Mouse (Mus musculus) hindbrain, postnatal 0 days (tissue): ENCODE measurements at regions not wholly inside any gene's neighbourhood (a gene's known extent, or its start where the extent isn't known, plus 50 kb on each side); places are given as distances from the start of the nearest gene placed in this dataset.
A peak's percentile ranks its signal among the peaks of the same experiment; 100 is the strongest.

ENCODE experiments used
- ATAC-seq: fragments of 200-750 bp; cut with Nextera tagmentation; 2 replicates; pipeline ENCODE4 v1.8.0; 2017; ENCODE audit warnings: mild to moderate bottlenecking, moderate TSS enrichment, moderate library complexity
- DNase-seq: peaks from one replicate; pipeline ENCODE4 v3.0.0-alpha.2; 2015; ENCODE audit warnings: low spot score
- H3K27ac ChIP-seq: fragments of 300-500 bp; sonication (generic); 2 replicates; pipeline ENCODE4 v1.5.1; 2014; ENCODE audit warnings: mild to moderate bottlenecking
- H3K27me3 ChIP-seq: fragments of 300-500 bp; sonication (generic); 2 replicates; pipeline ENCODE4 v1.6.1; 2014; ENCODE audit warnings: low read length, mixed read lengths; ENCODE audit not compliant: insufficient read depth
- H3K36me3 ChIP-seq: fragments of 300-500 bp; sonication (generic); 2 replicates; pipeline ENCODE4 v1.6.1; 2014; ENCODE audit warnings: low read length, mixed read lengths; ENCODE audit not compliant: insufficient read depth
- H3K4me1 ChIP-seq: fragments of 300-500 bp; sonication (generic); 2 replicates; pipeline ENCODE4 v1.6.1; 2014; ENCODE audit warnings: antibody characterized with exemption, low read length, mixed read lengths; ENCODE audit not compliant: insufficient read depth
- H3K4me2 ChIP-seq: fragments of 300-500 bp; sonication (generic); 2 replicates; pipeline ENCODE4 v1.6.1; 2014; ENCODE audit warnings: low read depth, mild to moderate bottlenecking, low read length, moderate library complexity, mixed read lengths
- H3K4me3 ChIP-seq: fragments of 300-500 bp; sonication (generic); 2 replicates; pipeline ENCODE4 v1.5.1; 2014; ENCODE audit warnings: low read length
- H3K9ac ChIP-seq: fragments of 300-500 bp; sonication (generic); replicated peaks from 2 replicates; pipeline ENCODE4 v1.6.1; 2014; ENCODE audit warnings: mild to moderate bottlenecking, low read length, moderate library complexity, mixed read lengths
- H3K9me3 ChIP-seq: fragments of 300-500 bp; sonication (generic); 2 replicates; pipeline ENCODE4 v1.6.1; 2016; ENCODE audit warnings: low read length, mixed read lengths
- CTCF ChIP-seq: IDR thresholded peaks from 2 replicates; pipeline ENCODE4 v1.5.1; 2016; ENCODE audit warnings: antibody characterized with exemption, control low read depth, low read depth
- WGBS: fragments of 180-500 bp; shearing (Covaris S2); extraction: QIAGEN DNeasy Blood & Tissue Kit; methylation state at CpG from one replicate; pipeline ENCODE4 v1.1.7; 2014; 5-methylcytosine and 5-hydroxymethylcytosine counted together

DNA sequence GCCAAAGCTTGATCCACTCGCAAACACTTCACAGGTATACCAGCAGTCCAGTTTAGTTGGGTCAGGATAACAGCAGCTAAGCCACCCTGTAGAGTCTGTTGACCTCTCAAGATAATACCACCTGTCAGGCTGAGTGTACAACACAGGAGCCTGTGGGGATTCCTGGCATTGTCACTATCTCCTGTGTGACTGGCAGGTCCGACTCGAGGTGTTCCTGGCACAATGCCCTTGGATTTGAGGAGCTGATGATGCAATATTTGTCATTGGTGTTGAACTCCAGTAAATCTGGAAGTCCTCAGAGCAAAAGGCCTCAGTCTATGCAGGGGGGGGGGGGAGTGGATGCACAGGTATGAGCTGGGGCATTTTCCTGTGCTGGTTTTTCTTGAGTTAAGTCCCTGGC is 78.5 kb upstream of the Rbm19 start:
- H3K9me3 ChIP-seq = no peaks in the 10 kb centered on the region
- H3K9ac ChIP-seq = no peak overlapping the region
- no peak overlapping the region for H3K4me2 ChIP-seq
- H3K36me3 ChIP-seq = no peaks in the 10 kb centered on the region
- H3K27me3 ChIP-seq = no peaks in the 10 kb centered on the region
- DNase-seq (no peak), ATAC-seq (no peak)
- H3K27ac ChIP-seq = no peak overlapping the region
- no peaks in the 10 kb centered on the region for H3K4me1 ChIP-seq
- H3K4me3 ChIP-seq = no peak overlapping the region
- WGBS = 93% methylated on average over 3 of the region's 3 CpGs
- TF ChIP-seq CTCF = no peak

DNA sequence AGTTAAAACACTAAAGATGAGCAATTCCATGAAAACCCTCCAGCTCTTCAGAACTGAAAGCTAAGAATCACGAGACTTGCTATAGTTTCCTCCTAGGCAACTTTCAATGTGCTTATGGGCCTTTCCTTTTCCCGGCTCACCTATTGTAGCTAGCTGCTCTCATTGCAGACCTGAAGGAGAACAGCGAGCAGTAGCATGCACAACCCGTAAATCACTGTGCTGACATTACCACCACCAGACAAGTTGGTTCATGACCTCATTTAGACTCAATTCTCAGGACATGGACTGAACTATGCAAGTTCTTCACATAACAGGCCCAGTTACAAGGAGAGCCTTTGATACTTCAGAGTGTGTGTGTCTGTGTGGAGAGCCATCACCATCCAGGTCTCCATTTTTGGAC is 72.5 kb upstream of the Rbm19 start:
- Histone ChIP-seq H3K4me1 (no peaks in the 10 kb centered on the region), H3K27ac (no peak overlapping the region), H3K4me2 (no peak overlapping the region), H3K9me3 (no peaks in the 10 kb centered on the region), H3K9ac (no peak overlapping the region), H3K4me3 (no peak overlapping the region), H3K36me3 (no peaks in the 10 kb centered on the region), H3K27me3 (no peaks in the 10 kb centered on the region)
- WGBS = 88% methylated on average over 4 of the region's 4 CpGs
- no peak for TF ChIP-seq CTCF
- DNase-seq = no peak
- ATAC-seq = no peak

DNA sequence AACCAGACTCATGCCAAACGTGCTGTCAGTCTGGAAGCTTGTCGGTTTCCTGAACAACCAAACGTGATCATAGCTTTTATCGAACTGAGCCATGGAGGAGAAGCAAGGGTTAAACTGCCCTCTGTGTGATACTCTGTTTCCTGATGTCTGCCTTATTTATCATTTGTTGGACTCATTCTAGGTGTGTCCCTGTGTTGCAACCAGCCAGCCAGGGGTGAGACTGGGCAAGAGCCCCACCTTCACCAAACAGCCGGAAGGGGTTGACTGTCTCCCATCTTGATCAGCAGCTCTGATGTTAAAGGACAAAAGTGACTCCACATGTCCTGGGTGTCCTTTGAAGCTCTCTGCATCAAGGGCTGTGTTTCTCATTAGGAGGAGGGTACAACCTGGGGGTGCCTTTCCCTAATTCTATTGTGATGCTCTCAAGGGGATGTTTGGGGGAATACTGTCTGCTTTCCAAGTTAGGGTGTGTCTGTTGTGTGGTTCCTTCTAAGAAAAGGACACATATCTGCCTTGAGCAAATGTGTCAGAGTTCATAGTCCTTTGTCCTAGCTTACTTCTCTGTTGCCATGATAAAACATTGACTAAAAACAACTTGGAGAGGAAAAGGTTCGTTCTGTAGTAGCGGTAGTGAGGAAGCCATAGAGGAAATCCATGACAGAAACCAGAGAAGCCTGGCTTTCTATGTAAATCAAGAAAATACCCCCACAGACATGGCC is 67.0 kb upstream of the Rbm19 start:
- DNase-seq (no peak), ATAC-seq (no peak)
- no peak for TF ChIP-seq CTCF
- Histone ChIP-seq H3K9ac (no peak overlapping the region), H3K36me3 (no peaks in the 10 kb centered on the region), H3K27me3 (no peaks in the 10 kb centered on the region), H3K4me2 (no peak overlapping the region), H3K9me3 (no peaks in the 10 kb centered on the region), H3K27ac (no peak overlapping the region), H3K4me3 (no peak overlapping the region), H3K4me1 (no peaks in the 10 kb centered on the region)
- 87% methylated on average over 7 of the region's 7 CpGs for WGBS

DNA sequence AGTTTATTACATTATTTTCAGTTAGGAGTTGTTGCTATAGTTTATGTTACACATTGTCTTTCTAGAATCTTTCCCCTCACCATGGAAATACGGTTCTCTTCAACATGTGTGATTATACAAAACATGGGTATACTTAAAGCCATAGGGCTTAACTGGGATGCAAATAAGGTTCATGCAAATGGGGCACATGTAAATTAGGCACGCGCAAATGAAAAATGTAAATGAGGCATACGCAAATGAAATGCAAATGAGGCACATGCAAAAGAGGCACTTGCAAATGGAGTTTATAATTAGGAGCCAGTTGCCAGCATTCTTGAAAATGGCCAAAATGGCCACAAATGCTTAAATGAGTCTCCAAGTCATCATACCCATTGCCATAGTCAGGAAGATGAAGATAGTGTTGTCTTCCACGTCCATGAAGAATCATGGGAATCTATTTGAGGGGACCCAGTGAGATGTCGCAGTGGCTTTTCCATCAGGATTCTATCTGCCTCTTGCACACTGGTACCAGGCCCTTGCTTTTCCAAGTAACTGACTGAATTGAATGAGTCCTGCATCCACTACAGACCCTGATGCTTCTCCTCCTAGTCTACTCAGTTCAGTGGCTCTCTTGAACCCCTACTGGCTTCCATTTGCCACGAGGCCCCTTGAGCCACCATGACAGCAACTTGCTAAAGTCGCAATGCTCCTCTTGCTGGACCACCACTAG is 65.4 kb upstream of the Rbm19 start:
- WGBS = 49% methylated on average over 8 of the region's 8 CpGs
- TF ChIP-seq CTCF = no peak
- Histone ChIP-seq H3K27me3 (no peaks in the 10 kb centered on the region), H3K4me2 (no peak overlapping the region), H3K4me3 (no peak overlapping the region), H3K27ac (no peak overlapping the region), H3K4me1 (no peaks in the 10 kb centered on the region), H3K36me3 (no peaks in the 10 kb centered on the region), H3K9me3 (no peaks in the 10 kb centered on the region), H3K9ac (no peak overlapping the region)
- ATAC-seq (no peak), DNase-seq (peak; percentile 15)

DNA sequence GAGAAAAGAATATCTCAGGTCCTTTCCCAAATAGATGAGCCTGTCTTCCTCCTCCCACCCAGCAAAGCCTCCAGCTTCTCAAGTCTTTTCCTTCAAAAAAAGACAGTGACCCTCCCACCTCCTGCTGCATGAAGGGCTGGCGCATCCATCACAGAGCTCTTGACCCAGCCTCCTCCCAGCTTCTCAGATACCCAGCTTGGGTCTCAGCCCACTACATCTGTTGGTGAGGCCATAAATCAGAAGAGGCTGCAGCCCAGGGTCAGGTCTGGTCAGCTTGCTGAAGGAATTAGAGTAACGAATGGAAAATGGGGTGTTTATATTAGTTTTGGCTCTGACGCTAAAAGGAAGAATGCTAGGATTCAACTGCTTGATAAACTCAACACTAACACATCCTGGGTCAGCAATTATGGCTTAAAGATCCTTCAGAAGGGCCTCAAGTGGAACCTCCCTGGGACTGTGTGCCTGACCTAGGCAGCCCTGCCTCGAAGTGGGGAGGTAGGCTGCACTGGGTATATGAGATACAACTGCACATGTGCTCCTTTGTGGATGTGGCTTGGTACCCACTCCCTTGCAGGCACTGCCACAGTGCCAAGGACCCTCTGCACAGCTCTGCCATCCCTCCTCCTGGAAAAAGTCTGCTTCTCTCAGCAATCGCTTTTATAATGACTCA is 61.6 kb upstream of the Rbm19 start:
- H3K27me3 ChIP-seq = no peaks in the 10 kb centered on the region
- ATAC-seq = no peak
- no peaks in the 10 kb centered on the region for H3K4me1 ChIP-seq
- no peak overlapping the region for H3K27ac ChIP-seq
- TF ChIP-seq CTCF = no peak
- H3K4me2 ChIP-seq = no peak overlapping the region
- no peak for DNase-seq
- WGBS = 86% methylated on average over 5 of the region's 5 CpGs
- no peak overlapping the region for H3K9ac ChIP-seq
- H3K9me3 ChIP-seq = no peaks in the 10 kb centered on the region
- no peak overlapping the region for H3K4me3 ChIP-seq
- no peaks in the 10 kb centered on the region for H3K36me3 ChIP-seq
